Mouse (Mus musculus) kidney, adult 18-20 months (tissue): ENCODE measurements around the gene Gnao1.

Source experiments
- DNase-seq: peaks from one replicate; pipeline ENCODE4 v3.0.0; 2021

The Gnao1 gene

GRCm38 (mm10) chr8:93809686-93810027, at the start of gene Gnao1:
TSS of gene Gnao1 (plus strand) at chr8:93809966.
- no peak for DNase-seq

- DNase-seq: no peak
These were observed 32.2 kb upstream of the Gnao1 start for GRCm38 (mm10) chr8:93777605-93778004.

DNA sequence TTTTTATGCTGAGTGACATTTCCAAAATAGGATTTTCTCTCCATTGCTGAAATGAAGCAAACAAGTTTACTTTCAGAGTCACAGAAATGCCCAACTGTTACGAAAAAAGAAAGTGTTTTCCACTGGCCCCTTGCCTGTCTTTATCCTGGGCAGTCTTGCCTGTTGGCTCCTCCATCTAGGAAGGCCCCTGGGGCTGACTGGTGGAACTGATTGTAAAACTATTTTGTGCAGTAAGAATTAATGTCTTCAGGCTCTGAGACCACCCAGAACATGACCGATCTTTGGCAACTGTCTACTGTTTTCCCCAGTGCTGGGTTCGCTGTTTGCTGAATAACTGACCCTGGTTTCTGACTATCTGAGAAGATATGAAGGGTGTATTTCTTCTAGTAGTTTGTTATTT, 540 bp upstream of the Gnao1 start:
- DNase-seq: no peak

- peak; percentile 75 for DNase-seq
These were observed 477 bp downstream of the Gnao1 start for GRCm38 (mm10) chr8:93810028-93810858.

DNA sequence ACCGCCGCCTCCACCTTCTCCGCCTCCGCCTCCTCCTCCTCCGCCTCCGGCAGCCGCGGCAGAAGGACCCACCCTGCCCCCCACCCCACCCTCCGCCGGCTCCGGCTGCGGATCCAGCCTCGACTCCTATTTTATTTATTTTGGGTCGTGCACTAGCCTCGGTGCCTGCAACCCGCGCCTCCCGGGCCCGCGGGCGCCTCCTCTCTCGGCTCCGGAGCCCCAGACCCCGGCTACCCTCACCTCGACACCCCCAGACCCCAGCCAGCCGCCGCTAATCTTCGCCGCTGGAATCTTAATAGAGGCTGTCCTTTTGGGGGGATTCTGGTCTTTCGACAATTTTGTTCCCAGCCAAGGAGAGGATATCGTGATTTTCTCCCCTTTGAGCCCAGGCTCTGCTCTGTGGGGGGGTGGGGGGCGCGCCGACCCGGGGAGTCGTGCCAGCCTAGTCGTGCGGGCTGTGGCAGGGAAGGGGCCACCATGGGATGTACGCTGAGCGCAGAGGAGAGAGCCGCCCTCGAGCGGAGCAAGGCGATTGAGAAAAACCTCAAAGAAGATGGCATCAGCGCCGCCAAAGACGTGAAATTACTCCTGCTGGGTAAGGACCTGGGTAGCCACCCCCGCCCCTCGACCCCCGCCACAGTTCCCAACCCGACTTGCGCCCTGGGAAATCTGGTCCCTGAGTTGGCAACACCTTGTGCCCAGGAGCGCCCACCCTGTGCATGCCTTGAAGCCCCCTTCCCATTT, 1.3 kb downstream of the Gnao1 start:
- no peak for DNase-seq

- no peak for DNase-seq
These were observed 2.1 kb downstream of the Gnao1 start for GRCm38 (mm10) chr8:93811719-93812475.

DNA sequence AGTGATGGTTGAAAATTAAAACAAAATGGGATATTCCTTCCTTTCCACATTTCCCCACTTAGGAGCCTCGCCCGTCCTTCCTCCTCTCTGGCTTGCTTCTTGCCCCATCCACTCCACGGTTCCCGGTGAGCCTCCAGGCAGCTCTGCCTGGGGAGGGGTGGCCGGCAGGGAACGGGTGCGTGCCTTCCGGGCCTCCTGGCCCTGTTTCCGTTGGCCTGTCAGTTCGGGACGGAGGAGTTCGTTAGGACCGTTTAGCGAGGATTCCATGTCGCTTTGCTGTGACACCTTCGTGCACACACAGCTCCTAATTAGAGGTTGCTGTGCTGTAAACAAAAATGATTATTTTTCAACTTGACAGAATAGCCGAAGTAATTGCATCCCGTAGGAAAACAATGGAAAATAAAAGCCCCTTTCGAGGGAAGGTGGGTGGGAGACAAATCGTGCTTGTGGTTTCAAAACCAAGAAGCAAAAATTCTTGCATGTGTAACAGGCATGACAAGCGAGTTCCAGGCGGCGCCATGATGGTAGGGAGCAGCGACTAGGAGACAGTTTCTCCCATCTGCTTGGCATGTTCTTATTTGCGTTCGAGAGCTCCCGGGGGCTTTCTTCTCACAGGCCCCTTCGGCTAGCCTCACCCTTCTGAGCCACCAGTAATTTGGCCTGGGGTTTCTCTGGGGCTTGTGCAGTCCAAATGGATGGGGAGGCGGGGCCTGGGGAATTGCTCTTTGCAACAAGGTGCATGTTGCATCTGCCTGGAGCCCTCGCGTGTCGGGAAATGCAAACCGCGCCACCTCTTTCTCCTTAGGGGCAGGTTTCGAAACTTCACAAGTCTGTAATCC, 3.0 kb downstream of the Gnao1 start:
- no peak for DNase-seq

DNA sequence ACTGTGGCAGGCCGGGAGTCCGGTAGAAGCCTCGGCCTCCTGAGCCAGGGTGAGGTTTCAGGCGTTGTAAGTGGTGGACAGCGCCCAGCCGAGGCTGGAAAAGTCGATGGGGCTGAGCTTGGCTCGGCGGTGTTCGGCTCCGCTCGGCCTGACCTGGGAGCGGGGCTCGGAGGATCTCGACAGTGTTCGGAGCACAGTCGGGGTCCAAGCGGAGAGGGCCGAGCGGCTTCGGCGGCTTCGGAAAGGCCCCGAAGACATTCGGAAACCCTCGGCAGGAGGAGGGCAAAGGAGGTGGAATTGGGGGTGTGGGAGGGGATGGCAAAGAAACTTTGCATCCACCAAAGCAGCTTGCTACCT, 3.6 kb downstream of the Gnao1 start:
- DNase-seq: peak; percentile 81

- no peak for DNase-seq
These were observed 4.5 kb downstream of the Gnao1 start for GRCm38 (mm10) chr8:93814266-93814665.

- no peak for DNase-seq
These were observed 6.5 kb downstream of the Gnao1 start for GRCm38 (mm10) chr8:93816226-93816625.

- DNase-seq: no peak
These were observed 7.6 kb downstream of the Gnao1 start for GRCm38 (mm10) chr8:93817366-93817765.

- DNase-seq: no peak
These were observed 10.2 kb downstream of the Gnao1 start for GRCm38 (mm10) chr8:93819929-93820328.

DNA sequence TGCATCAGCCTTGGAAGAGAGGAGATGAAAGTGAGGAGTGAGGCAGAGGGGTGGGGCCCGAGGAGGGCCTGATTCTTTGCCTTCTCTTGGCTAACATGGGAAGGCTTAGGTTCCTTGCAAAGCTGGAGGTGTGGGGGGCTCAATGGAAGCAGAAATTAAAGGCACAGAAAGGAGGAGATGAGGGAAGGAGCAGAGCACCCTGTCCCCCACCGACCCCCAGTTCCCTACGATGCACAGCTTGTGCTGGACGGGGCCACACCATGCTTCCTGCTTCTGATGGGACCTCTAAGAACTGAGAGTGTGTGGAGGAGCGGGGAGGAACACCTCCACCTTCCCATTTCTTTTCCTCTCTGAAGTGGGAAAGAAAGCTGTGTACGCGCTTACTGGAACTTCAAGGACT, 11.6 kb downstream of the Gnao1 start:
- DNase-seq: no peak

DNA sequence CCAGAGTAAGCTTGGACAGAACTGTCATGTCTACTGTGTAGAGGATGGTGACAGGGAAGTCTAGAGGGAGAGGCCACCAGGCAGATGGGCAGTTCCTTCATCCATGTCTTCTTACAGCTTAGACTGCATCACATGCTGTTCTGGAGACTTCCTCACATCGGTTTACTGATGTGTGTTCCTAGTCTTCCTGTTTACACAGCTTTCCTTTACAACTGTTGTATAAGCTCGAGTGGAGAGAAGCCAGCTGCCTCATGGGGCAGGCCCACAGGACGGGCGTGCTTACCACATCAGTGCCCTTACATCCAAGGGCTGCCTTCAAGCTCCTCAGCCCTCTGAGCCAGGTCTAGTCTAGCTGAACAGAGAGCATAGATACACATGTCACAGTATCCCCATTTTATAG, 15.6 kb downstream of the Gnao1 start:
- DNase-seq: no peak

DNA sequence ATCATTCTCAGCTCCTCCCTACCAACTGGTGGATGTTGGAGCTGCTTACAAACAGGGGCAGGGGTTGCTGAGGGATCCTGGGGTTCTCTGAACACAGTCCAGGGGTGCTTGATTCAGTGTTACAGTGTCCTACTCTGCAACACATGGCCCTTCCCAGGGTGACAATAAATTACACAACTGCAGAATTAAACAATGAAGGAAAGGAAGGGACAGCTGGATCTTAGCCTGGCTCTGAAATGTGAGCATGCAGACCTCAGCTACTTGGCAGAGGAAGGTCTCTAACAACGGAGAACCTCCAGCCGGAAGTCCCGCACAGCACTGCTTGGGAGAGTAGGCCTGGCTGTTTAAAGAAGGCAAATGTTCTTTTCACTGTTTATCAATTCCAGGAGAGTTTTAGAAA, 20.9 kb downstream of the Gnao1 start:
- DNase-seq: no peak

DNA sequence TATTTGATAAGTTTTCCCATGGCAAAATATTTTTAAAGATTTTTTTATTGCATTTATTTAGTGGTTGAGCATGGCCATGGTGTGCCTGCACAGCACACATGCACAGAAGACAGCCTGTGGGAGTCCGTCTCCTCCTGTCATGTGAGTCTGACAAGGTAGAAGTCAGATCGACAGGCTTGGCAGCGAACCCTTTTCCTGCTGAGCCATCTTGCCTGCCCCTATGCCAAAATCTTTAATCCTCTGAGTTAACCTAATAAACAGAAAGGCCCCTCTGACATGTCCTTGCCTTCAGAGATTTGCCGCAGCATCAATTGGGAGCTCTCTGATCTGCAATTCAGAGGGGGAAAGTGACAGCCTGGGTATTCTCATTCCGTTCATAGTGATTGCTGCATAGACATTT, 26.0 kb downstream of the Gnao1 start:
- DNase-seq: no peak

DNA sequence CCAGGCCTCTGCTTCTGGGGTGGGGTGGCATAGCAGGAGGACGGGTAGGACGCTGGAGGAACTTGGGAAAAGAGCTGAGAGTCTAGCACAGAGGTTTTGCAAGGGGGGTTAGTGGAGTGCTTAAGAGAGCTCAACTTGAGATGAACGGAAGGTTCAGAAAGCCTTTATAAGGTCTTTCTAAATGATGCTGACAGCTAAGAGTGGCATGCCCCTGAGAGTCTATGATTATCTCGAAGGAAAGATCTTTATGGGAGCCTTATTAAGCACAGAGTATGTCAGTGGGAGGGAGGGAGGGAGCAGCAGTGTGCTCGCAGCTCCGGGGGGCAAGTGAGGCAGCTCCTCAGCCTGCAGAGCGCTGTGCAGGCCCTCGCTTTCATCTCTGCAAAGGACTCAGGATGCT, 29.3 kb downstream of the Gnao1 start:
- DNase-seq: no peak

GRCm38 (mm10) chr8:93840486-93840885, 30.7 kb downstream of the Gnao1 start:
- DNase-seq: no peak

DNA sequence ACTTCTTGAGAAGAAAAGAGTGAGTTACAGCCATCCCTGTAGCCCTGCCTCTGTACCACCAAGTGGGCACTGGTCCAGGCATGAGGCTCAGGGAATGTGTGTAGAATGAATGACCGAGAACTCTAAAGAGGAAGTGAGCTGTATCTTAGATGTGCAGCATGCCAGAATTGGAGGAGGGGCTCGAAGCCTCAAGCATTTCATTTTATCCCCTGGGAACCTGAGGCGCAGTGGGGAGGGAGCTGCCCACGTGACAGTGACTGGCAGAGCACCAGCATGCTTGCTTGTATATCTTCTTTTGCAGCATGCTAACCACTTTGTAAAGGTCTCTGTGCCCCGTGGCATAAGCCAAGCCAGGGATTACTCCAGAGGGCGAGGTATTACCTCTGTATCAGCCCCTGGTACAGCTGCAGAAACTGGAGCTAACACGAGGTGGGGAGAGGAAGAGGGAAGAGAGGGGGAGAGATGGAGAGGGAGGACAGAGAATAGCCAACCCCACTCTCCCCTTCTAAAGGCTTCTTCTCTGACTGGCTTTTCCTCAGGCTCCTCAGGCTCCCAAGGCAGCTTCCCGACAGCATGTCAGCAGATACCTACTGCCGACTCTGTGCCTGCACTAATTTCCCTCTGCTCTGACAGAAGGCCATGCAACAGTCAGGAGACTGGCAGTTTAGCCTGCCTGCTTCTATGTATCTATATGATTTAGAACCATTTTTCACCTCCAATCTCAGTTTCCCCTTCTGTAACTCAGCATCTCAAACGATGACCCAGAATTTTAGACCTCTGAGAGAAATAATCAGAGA, 31.4 kb downstream of the Gnao1 start:
- DNase-seq: peak; percentile 18

GRCm38 (mm10) chr8:93842574-93842973, 32.8 kb downstream of the Gnao1 start:
- DNase-seq: no peak

- DNase-seq: no peak
These were observed 34.2 kb downstream of the Gnao1 start for GRCm38 (mm10) chr8:93843858-93844502.
